Mouse (Mus musculus) layer of hippocampus, adult 2 months (tissue): Measurements from ENCODE around the gene Auts2. TPM values are rescaled to one million over a fixed set of nuclear protein-coding genes. Genes with fewer than 3 reads are reported as not detected.

Experiments
- DNase-seq, 2 experiments: peaks; one replicate each; pipeline ENCODE4 v3.0.0; 2022; ENCODE audit warnings: low spot score in 2 of 2
- H3K27ac ChIP-seq: fragments of 200-600 bp; 2 replicates; pipeline ENCODE4 v1.8.1; 2022
- H3K4me3 ChIP-seq: fragments of 200-600 bp; 2 replicates; pipeline ENCODE4 v1.8.1; 2022; ENCODE audit warnings: mild to moderate bottlenecking
- CTCF ChIP-seq: fragments of 200-600 bp; conservative IDR thresholded peaks from 2 replicates; pipeline ENCODE4 v1.8.1; 2022; ENCODE audit warnings: antibody characterized with exemption, mild to moderate bottlenecking, moderate library complexity
- total RNA-seq, 2 experiments: library from RNA; stranded (reverse); gene quantifications; 2 replicates each; pipeline ENCODE4 v1.2.3; 2021

The Auts2 gene
- total RNA-seq, 2 experiments from 2014 or later, result 157 to 188 TPM

- no peak overlapping the region for H3K27ac ChIP-seq
- no peak for TF ChIP-seq CTCF
- DNase-seq, result no peak
- no peak overlapping the region for H3K4me3 ChIP-seq
Observed at GRCm38 (mm10) chr5:132378977-132379376, 164.2 kb downstream of the Auts2 start.

GRCm38 (mm10) chr5:132375130-132375529 is 168.0 kb downstream of the Auts2 start:
- no peak overlapping the region for H3K27ac ChIP-seq
- DNase-seq, result no peak
- TF ChIP-seq CTCF, result no peak
- H3K4me3 ChIP-seq, result no peak overlapping the region

GRCm38 (mm10) chr5:132373471-132374075 is 169.6 kb downstream of the Auts2 start:
- no peak for TF ChIP-seq CTCF
- no peak for DNase-seq
- no peak overlapping the region for H3K27ac ChIP-seq
- H3K4me3 ChIP-seq, result no peak overlapping the region

GRCm38 (mm10) chr5:132372605-132373004 is 170.5 kb downstream of the Auts2 start:
- H3K27ac ChIP-seq, result no peak overlapping the region
- no peak overlapping the region for H3K4me3 ChIP-seq
- DNase-seq, result no peak
- TF ChIP-seq CTCF, result no peak

GRCm38 (mm10) chr5:132368678-132369088 is 174.5 kb downstream of the Auts2 start:
- no peak overlapping the region for H3K27ac ChIP-seq
- peak; percentile 31 to 49 for DNase-seq
- no peak for TF ChIP-seq CTCF
- H3K4me3 ChIP-seq, result no peak overlapping the region

- DNase-seq, result peak; percentile 39 to 46
- H3K27ac ChIP-seq, result peak overlapping the region; percentile 52
- no peak for TF ChIP-seq CTCF
- H3K4me3 ChIP-seq, result no peak overlapping the region
Observed at GRCm38 (mm10) chr5:132361276-132361675, 181.9 kb downstream of the Auts2 start.

GRCm38 (mm10) chr5:132357726-132358125 is 185.4 kb downstream of the Auts2 start:
- Histone ChIP-seq H3K27ac (no peak overlapping the region), H3K4me3 (no peak overlapping the region)
- DNase-seq, result no peak
- no peak for TF ChIP-seq CTCF

GRCm38 (mm10) chr5:132355935-132356334 is 187.2 kb downstream of the Auts2 start:
- no peak for DNase-seq

GRCm38 (mm10) chr5:132352437-132352836 is 190.7 kb downstream of the Auts2 start:
- Histone ChIP-seq H3K27ac (no peak overlapping the region), H3K4me3 (no peak overlapping the region)
- DNase-seq, result no peak
- TF ChIP-seq CTCF, result no peak

More at GRCm38 (mm10) chr5:132355935-132356334, 187.2 kb downstream of the Auts2 start:
- peak; percentile 17; the same call in 1 of the 2 replicates for TF ChIP-seq CTCF
- H3K4me3 ChIP-seq, result no peak overlapping the region
- no peak overlapping the region for H3K27ac ChIP-seq

GRCm38 (mm10) chr5:132351139-132351538 is 192.0 kb downstream of the Auts2 start:
- Histone ChIP-seq H3K27ac (no peak overlapping the region), H3K4me3 (no peak overlapping the region)
- DNase-seq, result no peak
- no peak for TF ChIP-seq CTCF

GRCm38 (mm10) chr5:132341315-132341714 is 201.8 kb downstream of the Auts2 start:
- DNase-seq, result no peak
- H3K4me3 ChIP-seq, result no peak overlapping the region
- no peak overlapping the region for H3K27ac ChIP-seq
- TF ChIP-seq CTCF, result no peak

GRCm38 (mm10) chr5:132337677-132338076 is 205.5 kb downstream of the Auts2 start:
- Histone ChIP-seq H3K27ac (no peak overlapping the region), H3K4me3 (no peak overlapping the region)
- no peak for DNase-seq
- TF ChIP-seq CTCF, result no peak

- H3K4me3 ChIP-seq, result no peak overlapping the region
- no peak for DNase-seq
- no peak for TF ChIP-seq CTCF
- no peak overlapping the region for H3K27ac ChIP-seq
Observed at GRCm38 (mm10) chr5:132335719-132336118, 207.4 kb downstream of the Auts2 start.

GRCm38 (mm10) chr5:132334796-132335195 is 208.3 kb downstream of the Auts2 start:
- no peak for TF ChIP-seq CTCF
- H3K27ac ChIP-seq, result no peak overlapping the region

More at GRCm38 (mm10) chr5:132334796-132335195, 208.3 kb downstream of the Auts2 start:
- no peak for DNase-seq
- H3K4me3 ChIP-seq, result no peak overlapping the region
